Mouse (Mus musculus) myocyte (in vitro differentiated cells): ENCODE results near the gene Pheta1. TPM values are rescaled to one million over a fixed set of nuclear protein-coding genes. Genes with fewer than 3 reads are reported as not detected.

ENCODE experiments used
- H3K27me3 ChIP-seq: one replicate; pipeline ENCODE4 v1.6.1; 2011; ENCODE audit not compliant: control insufficient read depth, insufficient read depth, insufficient read length
- H3K36me3 ChIP-seq: one replicate; pipeline ENCODE4 v1.6.1; 2011; ENCODE audit not compliant: control insufficient read depth, insufficient read depth
- H3K4me2 ChIP-seq: one replicate; pipeline ENCODE4 v1.6.1; 2011; ENCODE audit warnings: low read depth, control low read depth
- H3K4me3 ChIP-seq: one replicate; pipeline ENCODE4 v1.5.1; 2011; ENCODE audit warnings: mild to moderate bottlenecking, control low read depth, moderate library complexity
- H3K79me2 ChIP-seq: one replicate; pipeline ENCODE4 v1.6.1; 2011; ENCODE audit not compliant: control insufficient read depth, insufficient read depth
- H3ac ChIP-seq: one replicate; pipeline ENCODE4 v1.6.1; 2011; ENCODE audit not compliant: control insufficient read depth, insufficient read length
- CEBPB ChIP-seq: IDR thresholded peaks from 2 replicates; pipeline ENCODE4 v1.6.1; 2011; ENCODE audit warnings: mild to moderate bottlenecking, moderate library complexity; ENCODE audit not compliant: poor library complexity, insufficient read depth, severe bottlenecking
- E2F4 ChIP-seq: IDR thresholded peaks from one replicate; pipeline ENCODE4 v1.6.1; 2011; ENCODE audit warnings: mild to moderate bottlenecking, control low read depth, moderate library complexity; ENCODE audit not compliant: insufficient read depth
- MAX ChIP-seq: IDR thresholded peaks from one replicate; pipeline ENCODE4 v1.6.1; 2011; ENCODE audit warnings: low read depth, mild to moderate bottlenecking, control low read depth
- MYOD1 ChIP-seq, 3 experiments: IDR thresholded peaks; one replicate each; pipeline ENCODE4 v1.6.1; 2011; ENCODE audit warnings: control low read depth in 2 of 3, low read depth in 2 of 3, mild to moderate bottlenecking in 2 of 3, moderate library complexity in 1 of 3; ENCODE audit not compliant: insufficient read length in 2 of 3, control insufficient read depth in 1 of 3
- MYOG ChIP-seq, 3 experiments: IDR thresholded peaks; one replicate each; pipeline ENCODE4 v1.6.1; 2011; ENCODE audit warnings: control low read depth in 2 of 3, low read depth in 2 of 3, mild to moderate bottlenecking in 2 of 3; ENCODE audit not compliant: insufficient read length in 2 of 3, control insufficient read depth in 1 of 3, insufficient read depth in 1 of 3
- POLR2A ChIP-seq: IDR thresholded peaks from one replicate; pipeline ENCODE4 v1.6.1; 2011; ENCODE audit warnings: low read depth, mild to moderate bottlenecking, control low read depth, moderate library complexity; ENCODE audit not compliant: insufficient read length
- POLR2AphosphoS2 ChIP-seq: IDR thresholded peaks from one replicate; pipeline ENCODE4 v1.6.1; 2011; ENCODE audit warnings: low read depth, control low read depth; ENCODE audit not compliant: insufficient read length
- REST ChIP-seq: IDR thresholded peaks from one replicate; pipeline ENCODE4 v1.6.1; 2011; ENCODE audit warnings: mild to moderate bottlenecking, control low read depth, moderate library complexity; ENCODE audit not compliant: insufficient read depth, insufficient read length
- SRF ChIP-seq: IDR thresholded peaks from one replicate; pipeline ENCODE4 v1.6.1; 2011; ENCODE audit warnings: low read depth; ENCODE audit not compliant: control insufficient read depth, insufficient read length
- TCF12 ChIP-seq: IDR thresholded peaks from one replicate; pipeline ENCODE4 v1.6.1; 2011; ENCODE audit warnings: mild to moderate bottlenecking, control low read depth; ENCODE audit not compliant: poor library complexity, insufficient read depth, severe bottlenecking
- TCF3 ChIP-seq: IDR thresholded peaks from one replicate; pipeline ENCODE4 v1.6.1; 2011; ENCODE audit warnings: low read depth, control low read depth; ENCODE audit not compliant: insufficient read length
- USF1 ChIP-seq: IDR thresholded peaks from one replicate; pipeline ENCODE4 v1.6.1; 2011; ENCODE audit warnings: low read depth, mild to moderate bottlenecking, control low read depth, moderate library complexity
- polyA plus RNA-seq: library from polyadenylated mRNA; unstranded; fragments of >200 nt; fragmentation: generic; extraction: Trizol; gene quantifications from one replicate; pipeline ENCODE4 v1.2.1, GENCODE M21; 2012; ENCODE audit warnings: missing spikeins

The Pheta1 gene
- polyA plus RNA-seq, 1 experiment: 9.8 TPM

DNA sequence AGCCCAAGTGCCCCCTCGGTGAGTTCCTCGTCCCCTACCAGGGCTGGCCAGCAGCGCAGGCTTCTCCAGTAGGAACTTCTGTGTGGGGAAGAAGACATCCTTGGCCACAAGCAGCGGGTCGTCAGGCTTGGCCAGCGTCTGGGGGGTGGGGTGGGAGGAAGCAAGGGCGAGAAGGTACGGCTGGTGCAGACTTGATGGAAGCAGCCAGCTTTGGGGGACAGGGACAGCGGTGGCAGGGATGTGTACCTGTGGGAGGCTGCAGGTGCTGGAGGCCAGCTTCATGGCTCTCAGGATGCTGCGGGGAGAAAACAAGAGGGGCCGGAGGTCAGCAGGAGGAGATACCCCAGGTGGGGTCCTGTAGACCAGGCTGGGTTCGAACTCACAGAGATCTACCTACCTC lies 26.3 kb downstream of the Pheta1 start:
- no peak overlapping the region for H3ac ChIP-seq
- no peak overlapping the region for H3K4me2 ChIP-seq
- H3K36me3 ChIP-seq: no peaks in the 10 kb centered on the region
- no peaks in the 10 kb centered on the region for H3K79me2 ChIP-seq
- H3K27me3 ChIP-seq: peaks cover 64% of the 10 kb centered on the region
- no peak for TF ChIP-seq POLR2AphosphoS2
- TF ChIP-seq MYOG (IDR thresholded peaks at IDR 0.05; ENCODE audit: control insufficient read depth in 1 of 3, insufficient read depth in 1 of 3, insufficient read length in 2 of 3, low read depth in 2 of 3): no peak
- no peak for TF ChIP-seq SRF
- TF ChIP-seq TCF12: no peak
- no peak for TF ChIP-seq CEBPB
- TF ChIP-seq POLR2A: no peak
- no peak overlapping the region for H3K4me3 ChIP-seq

DNA sequence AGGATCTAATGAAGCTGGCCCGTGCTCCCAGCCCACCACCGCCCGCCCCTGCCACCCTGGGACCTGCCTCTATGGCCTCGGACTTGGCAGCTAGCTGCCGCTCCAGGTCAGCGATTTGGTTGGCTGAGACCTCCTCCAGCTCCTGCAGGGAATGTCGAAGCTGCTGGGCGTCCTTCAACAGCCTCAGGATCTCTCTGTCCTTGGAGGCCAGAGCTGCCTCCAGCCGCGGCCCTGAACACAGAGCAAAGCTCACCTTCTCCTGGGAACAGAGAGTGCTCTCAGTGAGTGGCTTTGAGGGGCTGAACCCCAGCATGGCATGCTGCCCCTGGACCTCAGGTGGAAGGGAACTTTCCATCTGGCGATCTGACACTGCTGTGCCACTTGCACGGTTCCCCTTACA lies 28.1 kb downstream of the Pheta1 start:
- no peak for TF ChIP-seq USF1
- TF ChIP-seq CEBPB: no peak
- TF ChIP-seq SRF: no peak
- TF ChIP-seq E2F4: no peak
- TF ChIP-seq MYOG (IDR thresholded peaks at IDR 0.05; ENCODE audit: control insufficient read depth in 1 of 3, insufficient read depth in 1 of 3, insufficient read length in 2 of 3, low read depth in 2 of 3): no peak
- no peak for TF ChIP-seq POLR2A
- no peak for TF ChIP-seq TCF3
- no peak for TF ChIP-seq TCF12
- TF ChIP-seq POLR2AphosphoS2: no peak
- TF ChIP-seq REST: no peak
- TF ChIP-seq MYOD1 (IDR thresholded peaks at IDR 0.05; ENCODE audit: control insufficient read depth in 1 of 3, insufficient read length in 2 of 3, low read depth in 2 of 3): no peak
- no peak for TF ChIP-seq MAX
- H3K4me2 ChIP-seq: no peak overlapping the region
- peaks cover 78% of the 10 kb centered on the region for H3K27me3 ChIP-seq
- H3K4me3 ChIP-seq: no peak overlapping the region
- no peaks in the 10 kb centered on the region for H3K36me3 ChIP-seq
- no peak overlapping the region for H3ac ChIP-seq
- no peaks in the 10 kb centered on the region for H3K79me2 ChIP-seq

GRCm38 (mm10) chr5:121878703-121879102 lies 29.9 kb downstream of the Pheta1 start:
- Histone ChIP-seq H3K36me3 (no peaks in the 10 kb centered on the region), H3K4me2 (no peak overlapping the region), H3K4me3 (no peak overlapping the region), H3K27me3 (peaks cover 80% of the 10 kb centered on the region), H3ac (no peak overlapping the region), H3K79me2 (no peaks in the 10 kb centered on the region)
- TF ChIP-seq TCF3 (no peak), CEBPB (no peak), REST (no peak), TCF12 (no peak), E2F4 (no peak), MYOG (IDR thresholded peaks at IDR 0.05; ENCODE audit: control insufficient read depth in 1 of 3, insufficient read depth in 1 of 3, insufficient read length in 2 of 3, low read depth in 2 of 3) (no peak), MAX (no peak), POLR2A (no peak), USF1 (no peak), SRF (no peak), MYOD1 (IDR thresholded peaks at IDR 0.05; ENCODE audit: control insufficient read depth in 1 of 3, insufficient read length in 2 of 3, low read depth in 2 of 3) (no peak), POLR2AphosphoS2 (no peak)

DNA sequence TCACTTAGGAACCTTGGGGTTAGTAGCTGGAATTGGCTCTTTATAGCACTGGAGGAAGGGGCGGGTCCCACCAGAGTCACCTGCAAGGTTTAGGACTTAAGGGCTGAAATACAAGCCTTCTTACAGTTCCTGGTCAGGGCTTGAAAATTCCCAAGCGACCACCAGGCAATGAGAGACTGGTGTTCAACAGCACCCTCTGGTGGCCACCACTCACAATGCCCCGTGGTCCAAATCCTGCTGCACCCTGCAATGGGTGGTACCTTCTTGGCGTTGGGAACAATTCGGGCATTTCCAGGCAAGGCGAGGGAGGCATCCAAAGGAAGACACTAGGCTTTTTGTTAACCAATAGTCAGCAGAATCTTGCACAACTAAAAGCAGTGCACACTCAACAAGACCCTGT lies 30.4 kb downstream of the Pheta1 start:
- TF ChIP-seq POLR2AphosphoS2: no peak
- no peak for TF ChIP-seq TCF3
- no peak for TF ChIP-seq TCF12
- TF ChIP-seq MYOG (IDR thresholded peaks at IDR 0.05; ENCODE audit: control insufficient read depth in 1 of 3, insufficient read depth in 1 of 3, insufficient read length in 2 of 3, low read depth in 2 of 3): no peak
- no peak for TF ChIP-seq MAX
- no peak for TF ChIP-seq MYOD1 (IDR thresholded peaks at IDR 0.05; ENCODE audit: control insufficient read depth in 1 of 3, insufficient read length in 2 of 3, low read depth in 2 of 3)
- TF ChIP-seq E2F4: no peak
- TF ChIP-seq SRF: no peak
- TF ChIP-seq REST: no peak
- no peak for TF ChIP-seq CEBPB
- TF ChIP-seq POLR2A: no peak
- no peak for TF ChIP-seq USF1
- H3ac ChIP-seq: no peak overlapping the region
- H3K4me3 ChIP-seq: no peak overlapping the region
- no peak overlapping the region for H3K4me2 ChIP-seq
- no peaks in the 10 kb centered on the region for H3K79me2 ChIP-seq
- no peaks in the 10 kb centered on the region for H3K36me3 ChIP-seq
- peaks cover 80% of the 10 kb centered on the region for H3K27me3 ChIP-seq

DNA sequence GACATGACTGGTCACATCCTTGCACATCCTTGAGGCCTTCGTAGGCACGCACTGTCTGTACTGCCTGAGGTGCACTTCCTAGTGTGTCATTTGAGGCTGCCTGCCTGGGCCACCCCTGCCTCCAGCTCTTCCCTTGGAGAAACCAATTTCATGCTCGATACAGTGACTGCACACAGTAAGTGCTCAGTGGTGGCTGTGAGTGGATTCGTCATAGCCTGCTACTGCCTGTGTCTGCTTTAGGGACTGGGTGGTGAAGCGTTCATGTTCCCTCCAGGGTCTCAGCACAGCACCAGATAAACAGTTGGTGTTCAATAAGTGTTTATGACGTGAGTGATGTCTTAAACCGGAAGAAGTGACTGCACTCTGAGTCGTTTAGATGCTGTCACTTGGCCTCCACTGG lies 34.6 kb downstream of the Pheta1 start:
- TF ChIP-seq SRF: no peak
- TF ChIP-seq MAX: no peak
- TF ChIP-seq MYOG (IDR thresholded peaks at IDR 0.05; ENCODE audit: control insufficient read depth in 1 of 3, insufficient read depth in 1 of 3, insufficient read length in 2 of 3, low read depth in 2 of 3): no peak
- TF ChIP-seq CEBPB: no peak
- Histone ChIP-seq H3K27me3 (peaks cover 77% of the 10 kb centered on the region), H3K79me2 (no peaks in the 10 kb centered on the region)

More for the DNA sequence above, 34.6 kb downstream of the Pheta1 start:
- Histone ChIP-seq H3K36me3 (no peaks in the 10 kb centered on the region), H3K4me3 (no peak overlapping the region), H3K4me2 (no peak overlapping the region), H3ac (no peak overlapping the region)
